Mouse (Mus musculus) layer of hippocampus, adult 11-12 months (tissue): ENCODE data around the gene Fbxo3.
"Not testable (repeated sequence)": the region's sequence is repeated elsewhere in the genome, so short reads cannot be mapped to it uniquely, and the experiment has no call there.

Source experiments
- DNase-seq: peaks from one replicate; pipeline ENCODE4 v3.0.0; 2022; ENCODE audit warnings: low spot score

The Fbxo3 gene

DNA sequence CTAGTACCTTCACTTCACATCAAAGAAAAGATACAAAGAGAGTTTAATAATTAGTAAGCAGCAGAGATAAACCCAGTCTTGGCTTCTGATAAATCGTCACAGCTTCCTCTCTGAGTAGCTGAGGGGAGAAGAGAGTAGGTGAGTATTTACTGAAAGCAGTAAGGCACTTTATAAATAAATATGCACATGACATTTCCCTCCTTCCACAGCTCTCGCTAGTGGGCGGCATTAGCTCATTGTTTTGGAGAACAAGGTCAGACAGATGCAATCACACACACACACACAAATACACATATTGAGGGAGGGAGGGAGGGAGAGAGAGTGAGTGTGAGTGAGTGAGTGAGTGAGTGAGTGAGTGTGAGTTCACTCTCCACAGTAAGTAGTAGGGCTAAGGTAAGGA lies 8.8 kb downstream of the Fbxo3 start:
- no peak for DNase-seq

DNA sequence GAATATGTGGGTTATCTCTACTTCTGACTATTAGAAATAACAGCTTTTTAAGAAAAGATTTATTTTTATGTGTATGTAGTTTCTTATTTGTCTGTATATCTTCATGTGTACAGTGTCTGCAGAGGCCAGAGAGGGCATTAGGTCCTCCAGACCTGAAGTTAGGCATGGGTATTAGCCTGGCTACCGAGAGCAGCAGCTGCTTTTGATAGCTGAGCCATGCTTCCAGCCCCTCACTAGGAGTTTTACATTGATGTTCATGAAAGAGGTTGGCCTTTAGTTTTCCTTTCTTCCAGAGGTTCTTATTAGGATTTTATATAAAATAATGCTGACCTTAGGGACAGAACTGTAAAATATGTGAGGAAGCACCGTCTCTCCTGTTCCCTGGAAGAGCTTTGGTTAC lies 10.7 kb downstream of the Fbxo3 start:
- DNase-seq, result no peak

DNA sequence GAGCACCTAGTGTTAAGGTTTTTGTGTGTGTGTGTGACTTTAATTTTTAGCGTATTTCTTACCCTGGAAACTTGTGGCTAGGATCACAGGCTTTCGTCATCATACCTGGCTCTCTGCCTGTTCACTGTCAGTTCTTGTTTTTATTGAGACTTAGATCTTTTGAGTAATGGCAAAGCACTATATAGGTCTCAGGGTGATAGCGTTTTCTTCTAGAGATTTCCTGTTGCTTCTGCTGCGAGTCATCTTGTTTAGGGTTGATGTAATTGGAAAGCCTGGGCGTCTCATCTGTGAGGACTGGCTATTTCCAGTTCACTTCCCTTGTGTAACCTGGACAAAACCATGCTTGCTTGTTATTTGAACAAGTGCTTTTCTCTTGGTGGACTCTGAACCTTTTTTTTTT lies 14.1 kb downstream of the Fbxo3 start:
- DNase-seq, result no peak

DNA sequence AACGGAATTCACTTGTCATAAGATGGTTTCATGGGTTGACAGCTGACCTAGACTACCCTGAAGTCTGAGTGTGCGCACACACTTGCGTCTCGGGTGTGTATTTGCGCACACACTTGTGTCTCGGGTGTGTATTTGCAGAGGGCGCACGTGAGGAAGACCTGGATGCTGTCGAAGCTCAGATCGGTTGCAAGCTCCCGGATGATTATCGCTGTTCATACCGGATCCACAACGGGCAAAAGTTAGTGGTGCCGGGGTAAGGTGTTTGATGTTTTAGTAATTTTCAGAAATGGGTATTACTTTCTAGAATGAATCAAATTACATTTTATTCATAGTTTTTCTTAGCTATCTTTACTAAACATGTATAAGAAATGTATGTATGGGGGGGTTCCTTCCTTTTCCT lies 15.2 kb downstream of the Fbxo3 start:
- DNase-seq, result no peak

DNA sequence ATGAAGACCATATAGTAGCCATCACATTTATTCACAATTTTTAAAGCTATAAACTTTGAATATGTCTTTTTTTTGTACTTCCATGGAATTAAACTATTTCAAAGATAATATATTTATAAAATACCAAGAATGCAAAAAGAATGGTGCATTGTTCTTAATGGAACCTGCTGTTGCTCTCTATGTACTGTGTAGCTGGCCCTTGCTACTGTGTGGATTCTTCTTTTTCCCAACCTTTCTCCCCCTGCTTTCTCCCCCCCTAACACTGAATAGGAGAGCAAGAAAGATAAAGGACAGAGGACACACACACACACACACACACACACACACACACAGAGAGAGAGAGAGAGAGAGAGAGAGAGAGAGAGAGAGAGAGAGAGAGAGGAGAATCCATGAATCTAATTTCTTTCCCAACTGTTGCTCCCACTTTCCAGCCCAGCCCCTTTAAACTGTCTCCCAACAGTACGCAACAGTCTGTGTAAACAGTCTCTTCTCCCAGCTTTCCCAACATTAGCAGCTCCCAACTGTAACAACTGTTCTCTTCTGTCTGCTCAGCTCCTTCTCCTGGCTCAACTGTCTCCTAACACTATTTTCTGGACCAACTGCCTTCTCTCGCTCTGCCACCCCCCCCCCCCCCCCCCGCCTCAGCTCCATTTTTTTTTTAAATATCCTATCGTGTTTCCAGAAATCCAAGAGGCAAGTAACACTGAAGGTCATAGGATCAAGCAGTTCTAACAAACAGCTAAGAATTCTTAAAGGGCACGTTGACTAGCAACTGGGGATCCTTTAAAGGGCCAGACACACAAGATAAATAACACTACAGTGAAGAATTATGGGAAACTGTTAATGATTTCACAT lies 16.3 kb downstream of the Fbxo3 start:
- no peak for DNase-seq

DNA sequence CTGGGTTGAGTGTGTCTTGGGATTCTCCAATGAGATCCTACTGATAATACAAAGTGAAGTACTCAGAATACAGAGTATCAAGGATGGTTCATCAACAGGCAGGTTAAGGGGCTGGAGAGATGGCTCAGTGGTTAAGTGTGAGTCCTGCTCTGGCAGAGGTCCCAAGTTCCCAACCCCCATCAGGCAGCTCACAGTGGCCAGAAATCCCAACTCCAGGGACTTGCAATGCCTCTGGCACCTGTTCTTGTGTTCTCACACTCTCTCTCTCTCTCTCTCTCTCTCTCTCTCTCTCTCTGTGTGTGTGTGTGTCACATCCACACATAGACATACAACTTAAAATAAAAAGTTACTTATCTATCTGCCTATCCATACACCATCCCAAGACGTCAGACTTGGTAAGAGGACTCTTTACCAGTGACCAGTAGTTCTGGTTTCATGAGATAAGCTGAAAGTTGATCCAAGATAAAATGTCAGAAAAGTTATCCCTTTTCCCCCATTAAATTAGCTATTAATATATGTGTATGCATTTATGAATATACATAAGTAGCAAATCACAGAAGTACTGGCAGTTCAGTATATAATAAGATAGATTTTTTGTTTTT lies 17.1 kb downstream of the Fbxo3 start:
- no peak for DNase-seq

DNA sequence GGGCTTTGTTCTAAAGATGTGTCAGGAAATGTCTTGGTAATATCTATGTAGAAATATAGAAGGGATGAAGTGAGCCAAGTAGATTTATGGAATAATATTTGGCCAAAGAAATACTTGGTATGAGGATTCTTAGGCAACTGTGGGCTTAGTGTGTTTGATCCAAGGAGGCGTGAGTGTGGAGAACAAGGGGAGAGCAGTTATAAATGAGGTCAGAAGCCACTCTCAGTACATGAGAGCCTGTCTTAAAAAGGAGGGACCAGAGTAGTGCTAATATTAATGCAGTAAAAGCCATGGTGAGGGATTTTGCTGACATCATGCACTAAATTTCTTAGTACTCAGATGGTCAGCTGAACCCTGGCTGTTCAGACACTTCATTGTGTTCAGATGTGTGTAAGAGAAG lies 30.9 kb downstream of the Fbxo3 start:
- no peak for DNase-seq

DNA sequence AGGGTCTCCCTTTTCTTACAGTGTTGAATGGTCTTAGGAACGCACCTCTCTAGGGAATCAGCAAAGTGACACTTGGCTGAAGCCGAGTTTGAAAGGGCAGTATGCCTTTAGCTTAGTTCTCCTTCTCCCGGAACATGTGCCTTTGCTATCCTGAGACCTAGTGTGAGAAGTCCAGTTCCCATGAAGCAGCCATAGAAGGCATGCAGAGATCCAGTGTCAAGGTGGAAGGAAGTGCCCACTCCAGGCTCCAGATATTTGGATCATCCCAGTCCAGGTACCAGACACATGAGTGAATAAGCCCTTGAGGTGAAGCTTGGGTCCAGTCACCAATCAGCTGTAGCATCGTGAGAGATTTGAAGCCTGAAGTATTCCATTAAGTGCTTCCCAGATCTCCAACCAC lies 31.4 kb downstream of the Fbxo3 start:
- DNase-seq, result no peak

DNA sequence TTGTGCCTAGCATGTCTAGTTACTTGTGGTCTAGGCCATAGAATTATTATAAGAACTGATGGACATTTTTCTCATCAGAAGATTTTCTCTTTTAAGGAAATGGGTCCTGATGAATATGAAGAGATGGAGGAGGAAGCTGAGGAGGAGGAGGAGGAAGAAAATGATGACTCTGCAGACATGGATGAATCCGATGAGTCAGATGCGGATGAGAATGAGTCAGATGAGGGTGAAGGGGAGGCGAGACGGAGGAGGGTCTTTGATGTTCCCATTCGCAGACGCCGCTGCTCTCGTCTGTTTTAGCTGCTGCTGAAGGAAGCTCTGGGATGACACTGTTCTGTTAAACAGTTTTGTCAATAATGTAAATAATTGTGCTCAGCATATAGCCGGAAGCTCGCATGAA lies 32.3 kb downstream of the Fbxo3 start:
- no peak for DNase-seq

DNA sequence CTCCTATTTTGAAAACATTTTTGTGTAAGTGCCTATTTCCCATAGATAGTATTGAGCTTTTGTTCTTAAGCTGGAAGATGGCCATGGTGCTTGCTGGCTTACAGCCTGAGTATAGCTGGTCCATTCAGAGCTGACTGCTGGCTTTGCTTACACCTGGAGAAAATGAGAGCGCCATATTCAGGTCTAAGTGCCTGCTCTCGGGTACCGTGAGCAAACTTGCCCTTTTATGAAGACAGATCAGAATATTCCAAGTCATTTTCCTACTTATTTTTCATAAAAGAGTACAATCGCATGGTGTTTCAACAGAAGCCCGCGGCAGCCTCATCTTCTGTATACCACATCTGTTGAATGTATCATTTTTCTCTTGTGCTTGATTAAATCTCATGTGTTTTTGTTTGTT lies 33.5 kb downstream of the Fbxo3 start:
- no peak for DNase-seq

DNA sequence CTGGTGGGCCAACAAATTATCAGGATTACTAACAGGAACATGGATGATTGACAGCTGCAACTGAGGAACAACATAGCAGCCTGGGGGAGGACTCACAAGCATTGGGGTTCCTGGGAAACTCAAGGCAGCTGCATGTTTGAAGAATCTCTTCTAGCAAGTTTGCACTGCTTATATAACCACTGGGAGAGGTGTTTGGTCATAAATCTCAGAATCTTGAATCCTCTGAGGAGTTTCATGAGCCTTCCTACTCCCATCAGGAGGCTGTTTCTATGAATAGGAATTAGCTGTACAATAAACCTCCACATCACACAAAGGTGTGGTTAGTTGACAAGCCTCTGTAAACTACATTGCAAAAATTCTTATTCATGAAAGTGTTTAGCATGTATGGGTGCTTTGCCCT lies 35.1 kb downstream of the Fbxo3 start:
- no peak for DNase-seq

DNA sequence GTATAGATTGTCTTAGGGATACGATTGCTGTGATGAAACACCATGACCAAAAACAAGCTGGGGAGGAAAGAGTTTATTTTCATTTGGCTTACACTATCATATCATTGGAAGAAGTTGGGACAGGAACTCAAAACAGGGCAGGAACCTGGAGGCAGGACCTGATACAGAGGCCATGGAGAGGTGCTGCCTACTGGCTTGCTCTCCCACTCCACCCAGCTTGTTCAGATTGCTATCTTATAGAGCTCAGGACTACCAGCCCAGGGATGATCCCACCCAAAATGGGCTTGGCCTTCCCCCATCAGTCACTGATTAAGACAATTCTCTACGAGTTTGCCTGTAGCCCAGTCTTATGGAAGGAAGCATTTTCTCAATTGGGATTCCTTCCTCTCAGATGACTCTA lies 36.6 kb downstream of the Fbxo3 start:
- no peak for DNase-seq

DNA sequence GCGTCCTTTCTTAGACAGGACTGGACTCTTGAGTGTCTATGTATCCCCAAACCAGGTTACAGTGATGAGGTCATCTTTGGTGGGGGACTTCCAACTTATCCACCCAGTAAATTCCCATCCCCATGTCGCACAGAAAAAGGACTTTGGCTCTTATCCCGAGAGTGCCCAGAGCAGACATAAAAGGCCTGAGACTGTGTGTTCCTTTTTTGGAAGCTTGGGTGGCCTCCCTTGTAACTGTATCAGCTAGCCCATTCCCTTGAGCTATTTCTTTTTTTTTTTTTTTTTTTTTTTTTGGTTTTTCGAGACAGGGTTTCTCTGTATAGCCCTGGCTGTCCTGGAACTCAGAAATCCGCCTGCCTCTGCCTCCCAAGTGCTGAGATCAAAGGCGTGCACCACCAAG lies 38.0 kb downstream of the Fbxo3 start, which contains the start of gene Gm10912:
Gene Gm10912 (plus strand): TSS at position 301 of the 400 bp plus-strand sequence.
- not testable (repeated sequence) for DNase-seq

DNA sequence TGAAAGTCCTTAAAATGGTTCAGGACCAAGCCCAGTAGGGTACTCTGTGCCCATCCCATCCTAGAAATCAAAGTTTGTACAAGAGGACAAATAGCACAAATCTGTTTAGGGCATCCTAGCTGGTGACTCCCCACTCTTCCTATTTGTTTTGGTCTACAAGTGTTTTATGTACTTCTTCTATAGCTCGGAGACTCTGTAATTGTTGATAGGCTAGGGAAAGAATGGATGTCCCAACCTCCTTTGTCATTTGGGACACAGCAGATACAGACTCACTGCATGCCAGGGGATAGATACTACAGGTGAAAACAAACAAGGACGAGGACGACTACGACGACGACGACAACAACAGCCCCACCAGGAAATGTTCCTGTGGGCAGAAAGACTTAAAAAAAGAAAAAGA lies 40.9 kb downstream of the Fbxo3 start, which contains the start of gene Gm10799:
Gene Gm10799 (minus strand): TSS at position 101 of the 400 bp plus-strand sequence.
- DNase-seq, result not testable (repeated sequence)

DNA sequence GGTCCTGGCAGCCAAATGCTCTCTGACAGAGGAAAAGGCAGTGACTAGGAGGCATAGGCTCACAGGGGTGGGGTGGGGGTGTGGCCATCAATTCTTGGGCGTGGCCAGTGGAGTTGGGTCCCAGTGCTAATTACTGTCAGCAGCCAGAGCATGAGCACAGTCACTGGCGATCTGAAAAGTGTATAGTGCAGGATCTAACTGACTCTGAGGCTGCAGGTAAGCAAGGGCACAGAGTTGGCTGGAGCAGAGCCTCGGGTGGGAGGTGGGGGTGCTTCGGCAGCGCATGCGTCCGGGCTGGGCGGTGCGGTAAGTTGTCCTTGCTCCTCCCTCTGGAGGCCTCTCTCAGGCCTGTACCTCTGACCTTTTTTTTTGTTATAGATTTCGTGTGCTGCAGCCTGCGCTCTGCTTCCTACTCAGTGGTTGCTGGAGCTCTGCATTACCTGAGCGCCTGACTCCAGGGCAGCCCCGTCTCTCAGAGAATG lies 42.2 kb downstream of the Fbxo3 start, which contains the start of gene Cd59b:
Gene Cd59b (plus strand): TSS at position 146 of the 482 bp plus-strand sequence.
- no peak for DNase-seq

DNA sequence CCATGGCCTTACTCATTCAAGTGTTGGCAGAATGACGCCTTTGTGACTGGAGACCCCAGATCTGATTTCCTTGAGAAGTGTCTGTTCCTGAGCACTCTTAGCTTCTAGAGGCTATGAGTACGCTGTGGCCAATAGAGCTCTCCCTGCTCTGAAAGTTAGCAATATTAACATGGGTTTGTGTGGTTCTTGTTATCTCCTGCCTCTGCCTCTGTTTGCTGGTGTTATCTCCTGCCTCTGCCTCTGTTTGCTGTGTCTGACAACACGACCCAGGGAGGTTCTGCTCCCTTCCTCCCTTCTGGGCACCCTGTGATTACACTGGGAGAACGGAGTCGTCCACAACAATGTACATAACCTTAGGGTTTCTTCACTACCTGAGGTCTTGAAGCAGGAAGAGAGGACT lies 50.8 kb downstream of the Fbxo3 start:
- not testable (repeated sequence) for DNase-seq

DNA sequence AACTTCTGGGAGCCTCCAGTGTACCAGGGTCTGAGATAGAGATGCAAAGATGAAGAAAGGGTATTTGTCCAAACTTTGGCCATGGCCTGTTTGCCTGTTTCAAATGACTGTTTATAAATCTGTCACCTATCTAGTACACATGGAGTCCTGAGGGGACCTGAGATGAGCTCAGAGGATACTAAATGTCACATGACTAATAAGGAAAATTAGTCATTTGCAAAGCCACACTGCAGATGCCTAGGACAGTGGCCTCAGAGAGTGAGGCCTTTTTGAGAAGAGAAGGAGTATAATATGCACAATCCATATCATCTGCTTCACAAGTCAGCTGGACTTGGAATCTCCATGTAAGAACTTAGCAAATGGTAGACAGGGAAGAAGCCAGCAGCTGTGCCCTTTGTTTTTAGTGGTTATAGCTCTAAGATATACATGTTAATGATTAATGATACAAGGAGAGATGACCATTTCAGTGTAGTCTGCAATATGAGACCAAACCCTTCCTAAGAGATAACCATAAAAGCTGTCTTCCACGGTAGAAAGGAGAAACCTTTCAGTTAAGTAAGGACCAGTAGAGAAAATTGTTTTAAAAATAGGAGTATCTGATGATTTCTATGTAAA lies 54.0 kb downstream of the Fbxo3 start:
- DNase-seq, result not testable (repeated sequence)

DNA sequence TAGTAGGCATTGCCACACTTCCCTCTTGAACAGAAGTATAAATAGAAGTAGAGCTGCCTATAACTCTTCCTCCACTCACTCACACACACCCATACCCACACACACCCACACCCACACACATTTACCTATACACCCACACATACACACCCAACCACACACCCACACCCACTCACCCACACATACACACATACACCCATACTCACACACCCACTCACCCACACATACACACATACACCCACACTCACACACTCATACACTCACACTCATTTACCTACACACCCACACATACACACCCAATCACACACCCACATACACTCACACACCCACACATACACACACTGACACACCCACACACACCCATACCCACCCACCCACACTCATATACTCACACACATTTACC lies 55.0 kb downstream of the Fbxo3 start:
- DNase-seq, result no peak

DNA sequence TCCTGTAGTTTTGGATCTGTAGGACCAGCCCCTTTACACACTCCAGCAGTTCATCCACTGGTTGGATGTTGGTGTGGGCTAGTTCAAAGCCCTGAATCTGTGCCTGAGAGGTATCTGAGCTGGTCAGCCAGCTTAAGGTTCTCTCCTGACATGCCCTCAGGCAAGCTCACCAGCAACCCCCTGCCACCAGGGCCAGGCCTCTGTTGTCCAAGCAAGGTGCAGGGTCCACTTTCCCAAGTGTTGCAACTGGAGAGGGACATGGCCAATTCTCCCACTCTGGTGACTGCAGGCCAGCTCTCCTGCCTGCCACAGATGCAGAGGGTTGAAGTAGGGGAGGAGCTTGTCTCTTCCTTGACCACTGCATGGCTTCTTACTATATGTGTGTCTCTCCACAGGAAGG lies 56.5 kb downstream of the Fbxo3 start:
- DNase-seq, result not testable (repeated sequence)

DNA sequence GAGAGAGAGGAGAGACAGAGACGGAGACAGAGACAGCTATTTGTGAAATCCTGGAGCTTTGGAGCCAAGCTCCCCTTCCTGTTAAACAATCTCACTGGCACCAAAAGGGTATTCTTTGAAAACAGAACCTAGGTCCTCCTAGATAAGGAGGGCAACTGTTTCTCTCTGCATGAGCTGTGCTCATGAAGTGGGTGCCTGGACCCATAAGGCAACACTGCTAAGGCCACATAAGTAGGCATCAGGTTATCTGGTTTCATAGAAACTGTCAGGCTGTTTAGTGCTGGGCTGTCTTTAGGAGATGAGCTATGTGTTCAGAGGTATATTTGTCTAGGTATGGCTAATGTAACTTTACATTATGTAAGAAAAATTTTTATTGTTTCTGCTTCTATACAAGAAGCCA lies 60.0 kb downstream of the Fbxo3 start:
- DNase-seq, result not testable (repeated sequence)

DNA sequence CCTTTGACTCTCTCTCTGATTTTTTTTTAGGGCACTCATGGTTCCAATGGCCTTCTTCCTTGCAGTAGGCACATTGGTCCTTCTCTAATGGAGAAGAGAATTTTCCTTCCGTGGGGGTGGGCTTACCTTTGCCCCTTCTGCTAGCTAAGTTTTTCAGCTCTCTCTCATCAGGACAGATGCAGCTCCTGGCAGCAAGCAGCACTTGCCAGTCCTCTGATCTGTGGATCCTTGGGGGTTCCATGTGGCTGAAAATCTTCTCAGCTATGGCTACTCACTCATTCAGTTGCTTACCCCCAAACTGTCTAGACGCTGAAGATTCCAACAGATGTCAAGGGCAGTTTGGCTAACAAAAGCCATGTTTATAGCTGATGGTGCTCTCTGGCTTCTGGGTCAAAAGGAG lies 65.8 kb downstream of the Fbxo3 start:
- no peak for DNase-seq

DNA sequence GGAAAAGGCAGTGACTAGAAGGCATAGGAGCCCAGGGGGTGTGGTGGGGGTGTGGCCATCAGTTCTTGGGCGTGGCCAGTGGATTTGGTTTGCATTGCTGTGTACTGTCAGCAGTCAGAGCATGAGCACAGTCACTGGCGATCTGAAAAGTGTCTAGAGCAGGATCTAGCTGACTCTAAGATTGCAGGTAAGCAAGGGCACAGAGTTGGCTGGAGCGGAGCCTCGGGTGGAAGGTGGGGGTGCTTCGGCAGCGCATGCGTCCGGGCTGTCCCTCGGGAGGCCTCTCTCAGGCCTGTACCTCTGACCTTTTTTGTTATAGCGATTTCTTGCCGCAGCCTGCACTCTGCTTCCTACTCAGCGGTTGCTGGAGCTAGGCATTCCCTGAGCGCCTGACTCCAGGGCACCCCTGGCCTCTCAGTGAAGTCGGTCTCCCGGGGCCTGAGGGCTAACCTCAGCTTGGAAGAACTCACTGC lies 68.3 kb downstream of the Fbxo3 start, which contains the start of gene Cd59a:
Gene Cd59a (plus strand): TSS at position 61 of the 473 bp plus-strand sequence.
- peak; percentile 55 for DNase-seq

DNA sequence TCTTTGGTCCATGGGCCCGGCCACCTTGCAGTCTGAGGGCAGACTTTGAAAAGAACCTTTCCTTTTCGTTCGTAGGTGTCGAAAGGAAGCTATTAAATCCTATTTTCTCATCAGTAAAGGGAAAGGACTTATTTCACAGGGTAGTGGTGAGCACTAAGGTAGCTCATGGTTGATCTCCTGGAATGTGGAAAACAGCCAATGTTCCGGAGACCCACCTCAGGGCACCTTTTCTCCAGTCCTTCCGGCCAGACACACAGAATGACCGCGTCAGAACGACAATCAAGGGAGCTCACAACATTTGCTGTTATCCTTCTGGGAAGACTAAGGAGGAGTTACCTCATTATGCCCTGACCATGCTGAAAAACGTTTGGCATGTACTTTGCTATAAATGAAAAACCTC lies 68.7 kb downstream of the Fbxo3 start:
- DNase-seq, result no peak
